Mouse (Mus musculus) right cerebral cortex, adult 18-20 months (tissue): ENCODE measurements around the gene Htr5b.

Experiments used
- DNase-seq: peaks from one replicate; pipeline ENCODE4 v3.0.0; 2022; ENCODE audit warnings: mixed read lengths

The Htr5b gene

DNA sequence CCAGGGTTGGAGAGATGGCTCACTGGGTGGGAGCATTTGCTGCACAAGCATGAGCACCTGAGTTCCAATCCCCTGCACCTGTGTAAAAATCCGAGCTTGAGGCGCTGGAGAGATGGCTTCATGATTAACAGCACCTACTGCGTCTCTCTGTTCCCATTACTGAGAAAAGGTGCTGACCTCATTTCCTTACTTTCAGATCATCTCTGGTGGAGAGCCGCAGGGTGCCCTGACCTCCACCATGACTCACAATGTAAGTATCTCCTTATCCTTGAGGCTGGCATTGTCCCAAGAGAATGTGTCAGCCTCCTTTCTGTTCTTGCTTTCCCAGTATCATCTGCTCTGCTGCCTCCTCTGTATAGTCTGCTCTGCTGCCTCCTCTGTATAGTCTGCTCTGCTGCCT is 45.2 kb downstream of the Htr5b start:
- no peak for DNase-seq

DNA sequence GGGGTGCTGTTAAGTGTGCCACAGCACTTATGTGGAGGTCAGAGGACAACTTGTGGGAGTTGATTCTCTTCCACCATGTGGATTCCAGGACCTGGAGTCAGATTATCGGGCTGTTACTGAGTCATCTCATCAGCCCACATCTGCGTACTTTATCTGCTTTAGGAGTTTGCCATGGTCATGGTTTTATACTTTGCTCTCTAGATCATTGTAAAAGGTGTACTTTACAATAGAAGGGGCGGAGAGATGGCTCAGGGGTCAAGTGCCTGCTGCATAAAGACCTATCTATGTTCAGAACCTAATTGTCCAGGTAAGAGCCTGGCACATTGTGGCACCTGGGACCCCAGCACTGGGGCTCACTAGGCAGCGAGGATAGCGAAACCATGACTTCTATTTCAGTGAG is 48.9 kb downstream of the Htr5b start:
- no peak for DNase-seq

GRCm38 (mm10) chr1:121478284-121478980 is 49.8 kb downstream of the Htr5b start:
- DNase-seq = peak; percentile 35

DNA sequence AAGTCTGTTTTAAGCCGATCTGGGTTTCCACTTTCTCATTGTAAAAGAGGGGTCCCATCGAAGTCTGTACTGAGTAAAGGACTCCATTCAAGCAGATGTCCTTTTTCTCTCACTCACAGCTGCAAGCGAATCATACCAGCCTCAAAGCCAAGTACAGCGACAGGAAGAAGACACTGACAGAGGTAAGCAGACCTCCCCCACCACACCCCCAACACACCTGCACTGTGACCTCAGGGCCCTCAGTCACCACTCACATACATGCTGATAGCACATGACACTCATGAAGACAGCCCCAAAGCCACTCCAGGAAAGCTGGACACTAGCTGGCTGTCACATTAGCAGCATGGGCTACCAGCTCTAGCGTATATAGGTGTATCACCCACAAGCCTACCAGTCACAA is 50.5 kb downstream of the Htr5b start:
- no peak for DNase-seq

DNA sequence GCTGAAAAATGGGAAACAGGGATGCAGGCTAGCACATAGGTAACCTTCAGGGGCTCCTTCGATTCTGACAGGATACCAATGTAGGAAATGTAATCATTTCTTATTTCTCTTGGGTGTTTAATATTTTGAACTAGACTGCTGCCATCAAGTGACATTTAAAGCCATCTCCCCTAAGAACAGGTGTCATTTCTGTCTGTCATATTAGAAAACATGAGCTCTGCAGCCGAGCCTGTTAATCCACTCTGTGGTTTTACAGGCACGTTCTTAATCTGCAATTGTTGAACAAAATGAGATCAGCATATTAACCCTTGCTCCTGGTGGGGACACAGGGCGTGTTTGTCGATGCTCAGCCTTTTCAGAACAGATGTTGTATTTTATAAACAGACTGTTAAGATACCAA is 56.8 kb downstream of the Htr5b start:
- no peak for DNase-seq

DNA sequence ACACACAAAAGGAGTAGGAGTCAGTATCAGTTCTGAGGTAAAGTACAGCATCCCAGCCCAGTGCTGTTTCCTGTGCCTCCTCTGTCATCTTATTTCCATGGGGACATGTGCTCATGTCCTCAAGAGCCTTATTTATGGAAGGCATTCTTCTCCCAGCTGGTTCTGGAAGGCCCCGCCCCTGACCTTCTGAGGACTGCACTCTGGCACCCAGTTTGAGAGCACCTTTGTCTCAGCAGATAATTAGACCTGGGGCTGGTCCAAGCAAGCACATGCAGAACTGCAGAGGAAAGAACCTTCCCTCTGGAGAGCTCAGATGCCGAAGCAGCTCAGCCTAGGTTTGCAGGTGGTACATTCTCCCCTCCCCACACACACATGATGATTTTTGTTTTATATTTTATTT is 60.0 kb downstream of the Htr5b start:
- no peak for DNase-seq

GRCm38 (mm10) chr1:121466276-121466675 is 62.0 kb downstream of the Htr5b start:
- no peak for DNase-seq

GRCm38 (mm10) chr1:121463806-121464205 is 64.5 kb downstream of the Htr5b start:
- DNase-seq = no peak

DNA sequence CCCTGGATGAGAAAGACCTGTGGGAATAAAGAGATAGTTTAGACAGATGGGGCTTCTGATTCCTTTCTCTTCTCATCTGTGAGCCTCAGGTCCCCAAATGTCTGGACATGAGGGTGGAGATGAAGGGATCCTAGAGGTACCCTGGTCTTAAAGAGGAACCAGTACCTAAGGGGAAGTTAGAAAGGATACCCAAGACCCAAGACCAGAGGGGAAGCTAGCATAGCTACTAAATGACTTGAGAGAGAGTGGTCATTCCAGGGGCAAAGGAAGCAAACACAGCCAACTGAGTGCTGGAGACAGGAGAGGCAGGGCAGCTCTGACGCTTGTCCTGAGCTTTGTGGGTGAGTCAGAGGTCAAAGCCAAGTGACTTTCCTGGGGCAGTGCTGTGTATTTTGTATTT is 65.6 kb downstream of the Htr5b start:
- no peak for DNase-seq

- no peak for DNase-seq
Observed at GRCm38 (mm10) chr1:121461895-121462294, 66.4 kb downstream of the Htr5b start.

GRCm38 (mm10) chr1:121460077-121460476 is 68.2 kb downstream of the Htr5b start:
- DNase-seq = no peak
